Mouse (Mus musculus) E14TG2a.4 (cell line): ENCODE results near the gene Ifi206.
A peak's percentile ranks its signal among the peaks of the same experiment; 100 is the strongest.

Source experiments
- H3K27me3 ChIP-seq: 2 replicates; pipeline ENCODE4 v1.6.1; 2014; ENCODE audit warnings: low read length, control low read depth; ENCODE audit not compliant: insufficient read depth
- H3K36me3 ChIP-seq: 2 replicates; pipeline ENCODE4 v1.6.1; 2014; ENCODE audit warnings: low read length, control low read depth; ENCODE audit not compliant: insufficient read depth
- H3K4me1 ChIP-seq: replicated peaks from 2 replicates; pipeline ENCODE4 v1.6.1; 2014; ENCODE audit warnings: low read depth, low read length, control low read depth
- H3K4me3 ChIP-seq: replicated peaks from 2 replicates; pipeline ENCODE4 v1.5.1; 2014; ENCODE audit warnings: mild to moderate bottlenecking, low read length
- H3K9me3 ChIP-seq: 2 replicates; pipeline ENCODE4 v1.6.1; 2014; ENCODE audit warnings: low read length, control low read depth
- CTCF ChIP-seq: conservative IDR thresholded peaks from 2 replicates; pipeline ENCODE4 v1.5.1; 2014; ENCODE audit warnings: low read length
- NANOG ChIP-seq: IDR thresholded peaks from 2 replicates; pipeline ENCODE4 v1.6.1; 2014; ENCODE audit warnings: borderline replicate concordance, low read length, mixed read lengths
- POU5F1 ChIP-seq: IDR thresholded peaks from 2 replicates; pipeline ENCODE4 v1.6.1; 2014; ENCODE audit warnings: low read length, borderline replicate concordance

Gene Ifi206

DNA sequence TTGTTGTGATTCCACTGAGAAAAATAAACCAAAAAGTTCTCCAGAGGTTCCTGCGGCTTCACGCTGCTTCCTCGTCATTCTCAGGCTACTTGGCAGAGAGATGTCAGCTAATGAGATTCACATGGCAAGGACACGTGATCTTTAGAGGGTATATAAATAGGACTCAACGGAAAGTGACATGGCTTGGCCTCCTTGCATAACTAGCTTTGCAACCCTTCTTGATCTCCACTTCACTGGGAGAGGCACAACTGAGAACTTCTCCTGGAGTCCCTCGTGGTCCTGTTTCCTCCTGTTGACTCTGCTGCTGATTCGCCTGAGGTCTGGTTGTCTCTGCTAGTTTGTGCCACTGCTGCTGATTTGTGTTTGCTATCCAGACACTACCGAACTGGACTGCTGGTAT lies 63.5 kb downstream of the Ifi206 start:
- Histone ChIP-seq H3K4me1 (peaks cover 40% of the 10 kb centered on the region), H3K4me3 (no peak overlapping the region), H3K36me3 (peaks cover 31% of the 10 kb centered on the region), H3K27me3 (no peaks in the 10 kb centered on the region), H3K9me3 (no peaks in the 10 kb centered on the region)
- no peak for TF ChIP-seq CTCF
- TF ChIP-seq POU5F1 = no peak
- no peak for TF ChIP-seq NANOG

DNA sequence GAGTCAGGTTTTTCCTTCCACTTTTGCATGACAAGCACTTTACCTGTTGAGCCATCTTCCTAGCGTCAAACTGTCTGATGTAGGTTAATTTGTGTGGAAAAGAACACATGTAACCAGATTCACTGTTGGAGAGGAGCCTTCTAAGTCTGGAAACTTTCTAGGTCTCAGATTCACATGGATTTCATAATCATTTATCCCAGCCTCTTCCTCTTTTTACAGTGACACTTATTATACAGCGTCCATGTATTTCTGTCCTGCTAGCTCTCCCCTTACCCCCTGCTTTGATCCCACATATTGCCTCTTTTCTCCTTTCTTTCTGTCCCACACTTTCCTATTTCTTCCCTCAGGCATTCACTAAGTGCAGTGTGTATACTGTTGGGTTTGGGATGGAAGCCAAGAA lies 64.5 kb downstream of the Ifi206 start:
- Histone ChIP-seq H3K4me3 (no peak overlapping the region), H3K9me3 (no peaks in the 10 kb centered on the region), H3K4me1 (peaks cover 30% of the 10 kb centered on the region), H3K36me3 (peaks cover 31% of the 10 kb centered on the region), H3K27me3 (no peaks in the 10 kb centered on the region)
- TF ChIP-seq POU5F1 = no peak
- TF ChIP-seq NANOG = no peak
- TF ChIP-seq CTCF = no peak

DNA sequence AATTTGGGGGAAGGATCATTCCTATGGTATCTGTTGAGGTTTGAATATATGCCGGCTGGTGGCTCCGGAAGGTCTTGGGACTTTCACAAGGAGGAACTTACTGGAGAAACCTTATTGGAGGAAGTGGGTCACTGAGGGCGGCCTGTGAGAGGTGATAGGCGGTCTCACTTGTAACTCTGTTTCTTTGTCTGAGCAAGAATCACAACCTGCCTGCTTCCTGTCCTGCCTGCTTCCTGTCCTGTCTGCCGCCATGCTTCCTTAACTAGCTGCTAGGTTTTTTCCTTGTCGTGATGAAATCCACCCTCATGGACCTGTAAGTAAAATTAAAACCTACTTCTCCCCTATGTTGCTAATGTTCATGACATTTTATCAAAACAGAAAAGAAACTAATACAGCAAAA lies 70.5 kb downstream of the Ifi206 start:
- TF ChIP-seq NANOG = no peak
- TF ChIP-seq CTCF = no peak
- Histone ChIP-seq H3K4me3 (peak overlapping the region; percentile 79), H3K4me1 (peaks cover 24% of the 10 kb centered on the region), H3K9me3 (no peaks in the 10 kb centered on the region), H3K27me3 (no peaks in the 10 kb centered on the region), H3K36me3 (no peaks in the 10 kb centered on the region)

DNA sequence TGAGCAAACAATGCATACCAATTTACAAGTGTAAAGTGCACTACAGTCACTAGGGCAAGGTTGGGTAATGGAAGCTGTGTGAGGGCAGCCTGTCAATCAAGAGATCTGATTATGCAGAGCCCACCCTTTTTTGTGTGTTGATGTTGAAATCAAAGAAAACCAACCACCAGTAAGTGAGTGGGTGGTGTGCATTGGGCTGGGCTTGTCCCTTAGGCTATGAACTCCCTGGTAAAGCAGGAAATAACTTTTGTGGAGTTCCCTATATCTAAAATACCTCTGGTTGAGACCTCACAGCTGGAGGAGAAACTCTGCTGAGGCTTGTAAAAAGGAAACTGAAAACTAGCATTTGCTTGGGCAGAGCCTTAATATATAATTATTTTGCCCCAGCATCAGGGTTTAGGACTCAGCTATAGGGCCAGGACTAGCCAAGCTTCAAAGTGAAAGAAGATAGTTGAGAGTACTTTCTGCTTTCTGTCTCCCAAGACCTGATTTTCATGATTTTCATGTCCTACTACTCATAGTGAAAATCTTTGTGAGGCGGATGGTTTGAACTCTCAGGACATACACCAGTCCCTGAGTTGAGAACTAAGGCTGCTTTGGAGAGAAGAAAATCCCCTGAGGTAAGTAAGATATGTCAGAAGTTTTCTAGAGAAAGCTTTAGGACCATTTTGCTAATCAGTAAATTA lies 71.8 kb downstream of the Ifi206 start:
- no peak for TF ChIP-seq CTCF
- TF ChIP-seq POU5F1 = no peak
- no peak for TF ChIP-seq NANOG
- Histone ChIP-seq H3K27me3 (no peaks in the 10 kb centered on the region), H3K9me3 (no peaks in the 10 kb centered on the region), H3K4me3 (no peak overlapping the region), H3K4me1 (peaks cover 23% of the 10 kb centered on the region), H3K36me3 (no peaks in the 10 kb centered on the region)

DNA sequence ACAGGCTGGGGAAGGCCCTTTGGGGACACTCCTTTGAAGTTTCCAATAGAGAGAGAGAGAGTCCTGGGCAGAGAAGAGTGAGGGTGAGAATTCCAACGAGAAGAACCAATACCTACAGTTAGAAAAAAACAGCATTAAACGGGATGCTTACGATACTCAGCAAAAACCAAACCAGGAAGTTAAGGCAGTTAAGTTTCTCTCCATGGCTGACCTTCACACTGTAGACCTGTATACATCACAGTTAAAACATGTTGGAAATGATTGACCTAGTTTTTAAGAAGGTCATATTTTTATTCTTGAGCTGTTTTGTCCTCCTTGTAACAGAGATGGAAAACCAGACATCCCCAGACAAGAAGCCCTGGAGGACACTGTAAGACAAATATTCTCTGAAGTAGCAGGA lies 72.3 kb downstream of the Ifi206 start:
- no peaks in the 10 kb centered on the region for H3K27me3 ChIP-seq
- H3K4me1 ChIP-seq = peaks cover 23% of the 10 kb centered on the region
- no peaks in the 10 kb centered on the region for H3K9me3 ChIP-seq
- no peak for TF ChIP-seq NANOG
- TF ChIP-seq POU5F1 = no peak
- no peak for TF ChIP-seq CTCF
- H3K36me3 ChIP-seq = no peaks in the 10 kb centered on the region
- no peak overlapping the region for H3K4me3 ChIP-seq
